Mouse (Mus musculus): ENCODE results near the gene Ccdc170. TPM values are rescaled to one million over a fixed set of nuclear protein-coding genes. Genes with fewer than 3 reads are reported as not detected.
A peak's percentile ranks its signal among the peaks of the same experiment; 100 is the strongest.
"Not testable (repeated sequence)": the region's sequence is repeated elsewhere in the genome, so short reads cannot be mapped to it uniquely, and the experiment has no call there.

Gene Ccdc170
- polyA plus RNA-seq (2012; rRNA removed), result 0.31 and 0.32 TPM in 2 replicates

DNA sequence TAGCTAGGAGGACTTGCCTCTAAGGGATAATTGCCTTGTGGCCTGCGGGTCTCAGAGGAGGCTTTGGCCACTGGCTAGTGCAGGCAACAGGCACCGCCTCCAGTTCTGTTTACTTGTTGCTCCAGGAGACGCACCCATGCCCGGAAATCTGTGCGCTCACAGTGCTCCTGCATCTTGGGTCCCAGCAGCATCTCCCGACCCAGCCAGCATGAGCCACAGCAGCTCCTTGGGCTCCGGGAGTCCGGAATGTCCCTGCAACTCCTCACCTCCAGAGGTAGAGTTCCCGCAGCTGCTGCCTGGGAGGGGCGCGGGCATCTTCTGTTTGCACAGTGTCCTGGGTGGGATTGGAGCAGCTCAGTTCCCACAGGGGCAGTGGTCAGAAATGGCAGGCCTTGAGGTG, at the start of gene Ccdc170:
Gene Ccdc170, plus strand, starts transcription at position 148 of the 400 bp plus-strand sequence.
- TF ChIP-seq POLR2A (IDR thresholded peaks at IDR 0.05; ENCODE audit: extremely low read depth, insufficient read depth, low read length) (no peak), CTCF (IDR thresholded peaks at IDR 0.05; ENCODE audit: extremely low read depth, insufficient read depth, low read length) (no peak)
- Histone ChIP-seq H3K27ac (ENCODE audit: insufficient read depth, low read length) (no peak within 1 kb of the TSS), H3K4me1 (ENCODE audit: control insufficient read depth, insufficient read depth, low read length) (no peaks in the 10 kb centered on the region), H3K4me3 (ENCODE audit: insufficient read depth, low read length) (no peak within 1 kb of the TSS)

- Histone ChIP-seq H3K27ac (ENCODE audit: insufficient read depth, low read length) (peak overlapping the region; percentile 53; the same call in 1 of the 2 replicates), H3K4me1 (ENCODE audit: control insufficient read depth, insufficient read depth, low read length) (peaks cover 9% of the 10 kb centered on the region), H3K4me3 (ENCODE audit: insufficient read depth, low read length) (peak overlapping the region; percentile 82)
- TF ChIP-seq POLR2A (IDR thresholded peaks at IDR 0.05; ENCODE audit: extremely low read depth, insufficient read depth, low read length), result no peak
Observed at GRCm38 (mm10) chr10:4432996-4433755, 49.1 kb upstream of the Ccdc170 start.

DNA sequence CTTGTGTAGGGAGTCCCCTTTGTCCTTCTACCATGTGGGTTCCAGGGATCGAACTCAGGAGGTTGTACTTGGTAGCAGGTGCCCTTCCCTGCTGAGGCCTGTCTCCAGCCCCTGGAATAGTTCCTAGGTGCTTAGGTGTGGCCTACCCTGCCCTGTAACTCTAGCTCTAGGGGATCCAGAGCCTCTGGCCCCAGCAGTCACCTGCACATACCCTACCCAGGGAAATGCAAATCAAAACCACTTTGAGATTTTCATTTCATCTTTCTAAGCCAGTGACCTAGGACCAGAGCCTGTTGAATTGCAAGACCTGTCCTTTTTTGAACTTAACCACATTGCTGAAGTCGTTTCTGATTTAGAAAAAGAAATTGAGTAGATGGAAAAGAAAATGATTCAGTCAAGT, 48.4 kb upstream of the Ccdc170 start:
- not testable (repeated sequence) for H3K27ac ChIP-seq (ENCODE audit: insufficient read depth, low read length); H3K4me3 ChIP-seq (ENCODE audit: insufficient read depth, low read length); H3K4me1 ChIP-seq (ENCODE audit: control insufficient read depth, insufficient read depth, low read length)

DNA sequence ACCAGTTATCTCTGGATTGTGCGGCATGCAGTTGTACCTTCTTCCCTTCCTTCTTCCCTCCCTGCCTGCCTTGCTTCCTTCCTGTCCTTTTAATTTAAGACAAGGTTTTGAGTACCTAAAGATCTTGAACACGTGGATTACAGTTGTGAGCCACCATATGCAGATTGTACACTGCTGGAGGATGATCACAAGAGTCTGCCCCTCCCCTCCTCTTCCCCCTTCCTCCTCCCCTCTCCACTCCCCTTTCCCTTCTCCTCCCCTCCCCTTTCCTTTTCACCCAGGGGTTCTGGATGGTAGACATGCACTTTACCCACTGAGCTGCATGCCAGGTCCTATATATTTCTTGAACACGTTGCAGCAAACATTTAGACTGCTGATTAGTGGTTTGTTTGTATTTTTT, 46.9 kb upstream of the Ccdc170 start:
- no peak for TF ChIP-seq CTCF (IDR thresholded peaks at IDR 0.05; ENCODE audit: extremely low read depth, insufficient read depth, low read length)
- TF ChIP-seq POLR2A (IDR thresholded peaks at IDR 0.05; ENCODE audit: extremely low read depth, insufficient read depth, low read length), result no peak
- Histone ChIP-seq H3K4me3 (ENCODE audit: insufficient read depth, low read length) (no peak overlapping the region), H3K4me1 (ENCODE audit: control insufficient read depth, insufficient read depth, low read length) (peaks cover 5% of the 10 kb centered on the region), H3K27ac (ENCODE audit: insufficient read depth, low read length) (no peak overlapping the region)

GRCm38 (mm10) chr10:4456409-4456808, 25.9 kb upstream of the Ccdc170 start:
- Histone ChIP-seq H3K27ac (ENCODE audit: insufficient read depth, low read length) (no peak overlapping the region), H3K4me3 (ENCODE audit: insufficient read depth, low read length) (no peak overlapping the region), H3K4me1 (ENCODE audit: control insufficient read depth, insufficient read depth, low read length) (no peaks in the 10 kb centered on the region)
- TF ChIP-seq CTCF (IDR thresholded peaks at IDR 0.05; ENCODE audit: extremely low read depth, insufficient read depth, low read length) (no peak), POLR2A (IDR thresholded peaks at IDR 0.05; ENCODE audit: extremely low read depth, insufficient read depth, low read length) (no peak)

- no peak overlapping the region for H3K27ac ChIP-seq (ENCODE audit: insufficient read depth, low read length)
- TF ChIP-seq CTCF (IDR thresholded peaks at IDR 0.05; ENCODE audit: extremely low read depth, insufficient read depth, low read length) (no peak), POLR2A (IDR thresholded peaks at IDR 0.05; ENCODE audit: extremely low read depth, insufficient read depth, low read length) (no peak)
- H3K4me1 ChIP-seq (ENCODE audit: control insufficient read depth, insufficient read depth, low read length), result no peaks in the 10 kb centered on the region
- H3K4me3 ChIP-seq (ENCODE audit: insufficient read depth, low read length), result no peak overlapping the region
Observed at GRCm38 (mm10) chr10:4460201-4460600, 22.1 kb upstream of the Ccdc170 start.

DNA sequence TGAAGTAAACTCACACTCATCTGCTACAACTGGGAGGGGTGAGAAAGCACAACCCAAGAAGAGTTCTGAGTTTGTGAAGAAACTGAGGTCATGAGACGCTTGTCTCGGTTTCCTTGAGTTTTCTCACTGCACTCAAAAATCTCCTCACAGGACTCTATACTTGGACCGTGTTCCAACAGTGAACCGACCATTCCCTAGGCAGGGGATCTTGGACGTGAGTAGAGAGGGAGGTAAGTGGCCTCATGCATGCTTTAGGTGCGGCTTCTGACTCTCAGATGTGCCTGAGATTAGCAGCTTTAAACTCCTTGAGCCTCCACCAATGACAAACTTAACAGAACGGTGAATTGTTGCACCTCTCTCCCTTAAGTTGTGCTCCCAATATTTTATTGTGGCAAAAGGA, 16.5 kb upstream of the Ccdc170 start:
- H3K4me3 ChIP-seq (ENCODE audit: insufficient read depth, low read length), result no peak overlapping the region
- no peak overlapping the region for H3K27ac ChIP-seq (ENCODE audit: insufficient read depth, low read length)
- no peaks in the 10 kb centered on the region for H3K4me1 ChIP-seq (ENCODE audit: control insufficient read depth, insufficient read depth, low read length)
- TF ChIP-seq CTCF (IDR thresholded peaks at IDR 0.05; ENCODE audit: extremely low read depth, insufficient read depth, low read length), result no peak
- TF ChIP-seq POLR2A (IDR thresholded peaks at IDR 0.05; ENCODE audit: extremely low read depth, insufficient read depth, low read length), result no peak

DNA sequence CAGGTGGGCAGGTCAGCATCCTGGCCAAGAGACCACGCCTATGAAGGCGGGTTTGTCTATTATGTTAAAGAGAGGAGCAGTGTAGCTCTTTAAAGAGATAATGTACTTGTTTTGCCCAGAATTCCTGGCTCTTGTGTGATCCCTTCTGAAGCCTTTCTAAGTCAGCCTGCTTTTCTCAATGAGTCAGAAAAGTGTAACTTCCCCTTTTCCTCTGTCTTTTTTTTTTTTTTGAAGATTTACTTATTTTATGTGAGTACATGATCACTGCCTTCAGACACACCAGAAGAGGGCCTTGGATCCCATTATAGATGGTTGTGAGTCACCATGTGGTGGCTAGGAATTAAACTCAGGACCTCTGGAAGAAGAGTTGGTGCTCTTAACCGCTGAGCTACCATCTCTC, 12.9 kb upstream of the Ccdc170 start:
- H3K4me3 ChIP-seq (ENCODE audit: insufficient read depth, low read length), result no peak overlapping the region
- no peak for TF ChIP-seq CTCF (IDR thresholded peaks at IDR 0.05; ENCODE audit: extremely low read depth, insufficient read depth, low read length)
- TF ChIP-seq POLR2A (IDR thresholded peaks at IDR 0.05; ENCODE audit: extremely low read depth, insufficient read depth, low read length), result no peak
- no peak overlapping the region for H3K27ac ChIP-seq (ENCODE audit: insufficient read depth, low read length)
- no peaks in the 10 kb centered on the region; the same call in 1 of the 2 replicates for H3K4me1 ChIP-seq (ENCODE audit: control insufficient read depth, insufficient read depth, low read length)

DNA sequence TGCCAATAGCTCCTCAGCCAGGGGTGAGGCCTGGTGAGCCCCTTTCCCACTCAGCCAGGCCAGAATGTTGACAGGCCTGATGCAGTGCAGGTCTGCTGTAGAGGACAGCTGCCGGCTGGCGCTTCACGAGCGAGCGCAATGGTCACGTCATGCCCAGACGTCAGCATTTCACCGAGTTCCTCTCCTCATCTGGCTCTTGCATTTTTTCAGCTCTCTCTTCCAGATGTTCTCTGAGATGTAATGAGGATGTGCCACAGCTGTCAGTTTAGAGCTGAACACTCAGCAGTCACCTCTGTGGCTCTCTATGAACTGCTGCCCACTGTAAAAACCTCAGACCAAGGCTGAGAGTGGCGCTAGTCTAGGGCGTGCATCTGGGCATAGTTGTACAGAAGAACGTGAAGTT, 8.7 kb upstream of the Ccdc170 start:
- H3K4me3 ChIP-seq (ENCODE audit: insufficient read depth, low read length), result no peak overlapping the region
- no peak for TF ChIP-seq POLR2A (IDR thresholded peaks at IDR 0.05; ENCODE audit: extremely low read depth, insufficient read depth, low read length)
- H3K27ac ChIP-seq (ENCODE audit: insufficient read depth, low read length), result no peak overlapping the region
- H3K4me1 ChIP-seq (ENCODE audit: control insufficient read depth, insufficient read depth, low read length), result no peaks in the 10 kb centered on the region; the same call in 1 of the 2 replicates

- TF ChIP-seq CTCF (IDR thresholded peaks at IDR 0.05; ENCODE audit: extremely low read depth, insufficient read depth, low read length), result no peak
- TF ChIP-seq POLR2A (IDR thresholded peaks at IDR 0.05; ENCODE audit: extremely low read depth, insufficient read depth, low read length), result no peak
- Histone ChIP-seq H3K4me3 (ENCODE audit: insufficient read depth, low read length) (no peak overlapping the region), H3K27ac (ENCODE audit: insufficient read depth, low read length) (no peak overlapping the region), H3K4me1 (ENCODE audit: control insufficient read depth, insufficient read depth, low read length) (no peaks in the 10 kb centered on the region; the same call in 1 of the 2 replicates)
Observed at GRCm38 (mm10) chr10:4475431-4475830, 6.9 kb upstream of the Ccdc170 start.
